Mouse (Mus musculus) neural tube, embryonic 13.5 days (tissue): ENCODE data around the gene Atp13a2. TPM values are rescaled to one million over a fixed set of nuclear protein-coding genes. Genes with fewer than 3 reads are reported as not detected.
A peak's percentile ranks its signal among the peaks of the same experiment; 100 is the strongest.

Experiments
- ATAC-seq: fragments of 200-750 bp; cut with Nextera tagmentation; 2 replicates; pipeline ENCODE4 v1.8.0; 2017; ENCODE audit warnings: low read depth, mild to moderate bottlenecking, moderate TSS enrichment, moderate library complexity
- H3K27ac ChIP-seq: fragments of 300-500 bp; sonication (generic); replicated peaks from 2 replicates; pipeline ENCODE4 v1.5.1; 2015; ENCODE audit warnings: moderate library complexity, mild to moderate bottlenecking, inconsistent platforms
- H3K27me3 ChIP-seq: fragments of 300-500 bp; sonication (generic); 2 replicates; pipeline ENCODE4 v1.6.1; 2015; ENCODE audit warnings: mild to moderate bottlenecking, inconsistent platforms
- H3K36me3 ChIP-seq: fragments of 300-500 bp; sonication (generic); 2 replicates; pipeline ENCODE4 v1.6.1; 2015; ENCODE audit warnings: mild to moderate bottlenecking, inconsistent platforms
- H3K4me1 ChIP-seq: fragments of 300-500 bp; sonication (generic); replicated peaks from 2 replicates; pipeline ENCODE4 v1.6.1; 2015; ENCODE audit warnings: inconsistent platforms
- H3K4me2 ChIP-seq: fragments of 300-500 bp; sonication (generic); 2 replicates; pipeline ENCODE4 v1.6.1; 2015; ENCODE audit warnings: inconsistent platforms, mild to moderate bottlenecking, moderate library complexity
- H3K4me3 ChIP-seq: fragments of 300-500 bp; sonication (generic); 2 replicates; pipeline ENCODE4 v1.5.1; 2015; ENCODE audit warnings: mild to moderate bottlenecking, inconsistent platforms
- H3K9ac ChIP-seq: fragments of 300-500 bp; sonication (generic); 2 replicates; pipeline ENCODE4 v1.6.1; 2015; ENCODE audit warnings: moderate library complexity, mild to moderate bottlenecking, inconsistent platforms
- H3K9me3 ChIP-seq: fragments of 300-500 bp; sonication (generic); 2 replicates; pipeline ENCODE4 v1.6.1; 2016; ENCODE audit warnings: inconsistent platforms
- WGBS: fragments of 180-500 bp; shearing (Covaris S2); methylation state at CpG from one replicate; pipeline ENCODE4 v1.1.7; 2015; 5-methylcytosine and 5-hydroxymethylcytosine counted together
- polyA plus RNA-seq: library from polyadenylated mRNA; unstranded; fragments of >200 nt; fragmentation: Nextera tagmentation; extraction: Ambion mirVana; gene quantifications from 2 replicates; pipeline ENCODE4 v1.2.1, GENCODE M21; 2015

Gene Atp13a2
- polyA plus RNA-seq, 1 experiment from 2014 or later = 144 TPM

GRCm38 (mm10) chr4:141053568-141054161, 67.0 kb downstream of the Atp13a2 start:
- 34% methylated on average over 17 of the region's 17 CpGs for WGBS
- peaks cover 23% of the 10 kb centered on the region for H3K36me3 ChIP-seq
- H3K4me1 ChIP-seq = peaks cover 54% of the 10 kb centered on the region
- no peaks in the 10 kb centered on the region for H3K9me3 ChIP-seq
- H3K27ac ChIP-seq = peak overlapping the region; percentile 71
- ATAC-seq = peak; percentile 22; the same call in 1 of the 2 replicates
- peak overlapping the region; percentile 34 for H3K4me2 ChIP-seq
- H3K27me3 ChIP-seq = no peaks in the 10 kb centered on the region
- no peak overlapping the region for H3K4me3 ChIP-seq
- peak overlapping the region; percentile 5 for H3K9ac ChIP-seq

Other genes with a start within 250 kb of the Atp13a2 start
- gene Padi6, start 244.2 kb upstream of the Atp13a2 start, polyA plus RNA-seq = not detected in 2 replicates
- 0.08 and 0.12 TPM in 2 replicates for gene Padi4, start 212.6 kb upstream of the Atp13a2 start, polyA plus RNA-seq
- gene Padi3, start 176.2 kb upstream of the Atp13a2 start, polyA plus RNA-seq = not detected in 2 replicates
- gene Padi1, start 141.1 kb upstream of the Atp13a2 start, polyA plus RNA-seq = 0.10 and 0.11 TPM in 2 replicates
- 4.4 and 6.0 TPM in 2 replicates for gene Padi2, start 80.5 kb upstream of the Atp13a2 start, polyA plus RNA-seq
- gene Sdhb, start 25.7 kb upstream of the Atp13a2 start, polyA plus RNA-seq = 473 and 497 TPM in 2 replicates
- gene Mfap2, start 23.5 kb downstream of the Atp13a2 start, polyA plus RNA-seq = 248 and 255 TPM in 2 replicates
- gene Crocc, start 73.7 kb downstream of the Atp13a2 start, polyA plus RNA-seq = 4.9 and 7.2 TPM in 2 replicates
- gene Necap2, start 91.5 kb downstream of the Atp13a2 start, polyA plus RNA-seq = 55.5 and 58.7 TPM in 2 replicates
- not detected in 2 replicates for gene Spata21, start 101.5 kb downstream of the Atp13a2 start, polyA plus RNA-seq
- 23.4 and 27.2 TPM in 2 replicates for gene Szrd1, start 152.9 kb downstream of the Atp13a2 start, polyA plus RNA-seq
- 23.2 and 24.2 TPM in 2 replicates for gene Fbxo42, start 161.0 kb downstream of the Atp13a2 start, polyA plus RNA-seq
- gene Rsg1, start 227.1 kb downstream of the Atp13a2 start, polyA plus RNA-seq = 6.4 and 7.0 TPM in 2 replicates